Mouse (Mus musculus) liver, embryonic 15.5 days (tissue): ENCODE measurements around the gene Gpr179. TPM values are rescaled to one million over a fixed set of nuclear protein-coding genes. Genes with fewer than 3 reads are reported as not detected.

Experiments
- ATAC-seq: fragments of 200-750 bp; cut with Nextera tagmentation; 2 replicates; pipeline ENCODE4 v1.8.0; 2017; ENCODE audit warnings: moderate number of reproducible peaks, mild to moderate bottlenecking, moderate library complexity; ENCODE audit not compliant: insufficient read depth
- H3K27ac ChIP-seq: fragments of 300-500 bp; sonication (generic); replicated peaks from 2 replicates; pipeline ENCODE4 v1.5.1; 2015; ENCODE audit warnings: mild to moderate bottlenecking, inconsistent platforms
- H3K27me3 ChIP-seq: fragments of 300-500 bp; sonication (generic); 2 replicates; pipeline ENCODE4 v1.6.1; 2015; ENCODE audit warnings: mild to moderate bottlenecking, inconsistent platforms
- H3K36me3 ChIP-seq: fragments of 300-500 bp; sonication (generic); replicated peaks from 2 replicates; pipeline ENCODE4 v1.6.1; 2015; ENCODE audit warnings: moderate library complexity, mild to moderate bottlenecking, inconsistent platforms
- H3K4me1 ChIP-seq: fragments of 300-500 bp; sonication (generic); replicated peaks from 2 replicates; pipeline ENCODE4 v1.6.1; 2015; ENCODE audit warnings: inconsistent platforms
- H3K4me2 ChIP-seq: fragments of 300-500 bp; sonication (generic); 2 replicates; pipeline ENCODE4 v1.6.1; 2015; ENCODE audit warnings: moderate library complexity, mild to moderate bottlenecking, inconsistent platforms
- H3K4me3 ChIP-seq: fragments of 300-500 bp; sonication (generic); replicated peaks from 2 replicates; pipeline ENCODE4 v1.5.1; 2015; ENCODE audit warnings: mild to moderate bottlenecking, inconsistent platforms
- H3K9ac ChIP-seq: fragments of 300-500 bp; sonication (generic); 2 replicates; pipeline ENCODE4 v1.6.1; 2015; ENCODE audit warnings: moderate library complexity, mild to moderate bottlenecking, inconsistent platforms
- H3K9me3 ChIP-seq: fragments of 300-500 bp; sonication (generic); replicated peaks from 2 replicates; pipeline ENCODE4 v1.6.1; 2016; ENCODE audit warnings: inconsistent platforms
- WGBS: fragments of 180-500 bp; shearing (Covaris S2); methylation state at CpG from one replicate; pipeline ENCODE4 v1.1.7; 2015; ENCODE audit warnings: mixed read lengths; ENCODE audit not compliant: insufficient replicate concordance; 5-methylcytosine and 5-hydroxymethylcytosine counted together
- polyA plus RNA-seq: library from polyadenylated mRNA; unstranded; fragments of >200 nt; fragmentation: Nextera tagmentation; extraction: Ambion mirVana; gene quantifications from 2 replicates; pipeline ENCODE4 v1.2.1, GENCODE M21; 2015

Gpr179 gene
- polyA plus RNA-seq, 1 experiment from 2014 or later, result not detected

DNA sequence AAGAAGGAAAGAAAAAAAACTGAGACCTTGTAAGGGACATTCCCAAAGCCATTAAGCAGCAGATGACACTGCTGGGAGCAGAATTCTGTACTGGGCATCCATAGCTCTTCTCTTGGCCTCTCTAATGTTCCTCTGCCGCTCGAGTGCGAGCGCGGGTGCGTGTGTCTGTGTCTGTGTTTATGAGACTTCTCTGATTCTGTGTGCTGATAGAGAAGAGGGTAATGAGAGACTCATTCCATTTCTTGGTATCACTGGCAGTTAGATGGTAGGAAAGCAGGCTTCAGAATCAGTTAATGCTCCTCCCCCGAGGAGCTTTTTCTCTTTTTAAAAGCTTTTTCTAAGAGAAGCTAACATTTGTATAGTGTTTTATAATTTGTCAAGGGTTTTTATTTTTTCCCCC, 3.4 kb upstream of the Gpr179 start:
- Histone ChIP-seq H3K36me3 (no peaks in the 10 kb centered on the region), H3K4me1 (no peaks in the 10 kb centered on the region), H3K4me3 (no peak overlapping the region), H3K27ac (no peak overlapping the region), H3K9ac (no peak overlapping the region), H3K4me2 (no peak overlapping the region), H3K27me3 (peaks cover 27% of the 10 kb centered on the region), H3K9me3 (no peaks in the 10 kb centered on the region)
- WGBS, result 71% methylated on average over 7 of the region's 7 CpGs
- no peak for ATAC-seq

DNA sequence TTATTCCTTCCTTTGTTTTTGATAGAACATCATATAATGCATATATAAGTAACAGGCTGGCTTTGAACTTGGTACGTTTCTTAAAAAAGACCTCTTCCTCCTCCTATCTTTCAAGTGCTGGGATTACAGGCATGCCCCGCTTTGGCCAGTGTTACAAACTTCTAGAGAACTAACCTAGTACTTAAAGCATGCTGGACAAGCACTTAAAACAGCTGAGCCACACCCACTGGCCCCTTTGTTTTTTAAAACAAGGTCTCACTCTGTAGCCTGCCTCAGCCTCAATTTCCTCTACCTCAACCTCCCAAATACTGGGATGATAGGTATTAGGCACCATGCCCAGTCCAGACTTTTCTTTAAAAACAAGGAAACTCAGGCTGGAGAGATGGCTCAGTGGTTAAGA, 2.8 kb upstream of the Gpr179 start:
- peaks cover 2% of the 10 kb centered on the region; the same call in 1 of the 2 replicates for H3K4me1 ChIP-seq
- H3K27ac ChIP-seq, result no peak overlapping the region
- 54% methylated on average over 2 of the region's 2 CpGs for WGBS
- no peak overlapping the region for H3K4me2 ChIP-seq
- H3K9ac ChIP-seq, result no peak overlapping the region
- H3K36me3 ChIP-seq, result no peaks in the 10 kb centered on the region
- ATAC-seq, result no peak
- H3K27me3 ChIP-seq, result peaks cover 27% of the 10 kb centered on the region
- no peak overlapping the region for H3K4me3 ChIP-seq
- H3K9me3 ChIP-seq, result no peaks in the 10 kb centered on the region

DNA sequence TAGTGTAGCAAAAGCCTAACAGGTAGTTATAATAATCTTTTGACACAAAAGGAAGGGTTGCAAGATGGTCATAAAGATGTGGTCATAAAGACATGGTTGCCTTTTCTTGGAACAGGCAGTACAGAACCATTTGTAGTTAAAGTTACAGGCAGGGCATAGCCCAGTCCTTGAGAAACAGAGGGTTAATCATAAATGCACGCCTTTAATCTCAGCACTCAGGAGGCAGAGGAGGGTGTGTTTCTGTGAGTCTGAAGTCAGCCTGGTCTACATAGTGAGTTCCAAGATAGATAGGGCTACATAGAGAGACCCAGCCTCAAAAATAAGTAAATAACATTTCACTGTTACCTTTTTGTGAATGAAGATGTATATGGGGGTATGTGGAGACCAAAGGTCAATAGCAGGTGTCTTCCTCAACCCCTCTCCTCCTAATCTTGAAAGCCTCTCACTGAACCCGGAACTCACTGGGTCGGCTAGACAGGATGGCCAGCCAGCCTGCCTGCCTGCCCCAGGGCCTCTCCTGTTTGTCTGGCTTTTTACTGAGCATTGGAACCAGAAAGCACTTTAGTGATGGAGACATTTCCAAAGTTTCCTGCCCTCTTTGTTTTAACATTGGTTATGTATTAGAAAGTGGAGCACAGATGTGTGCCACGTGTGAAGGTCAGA, 1.2 kb upstream of the Gpr179 start:
- H3K4me2 ChIP-seq, result no peak overlapping the region
- peaks cover 4% of the 10 kb centered on the region; the same call in 1 of the 2 replicates for H3K4me1 ChIP-seq
- no peak overlapping the region for H3K9ac ChIP-seq
- 54% methylated on average over 4 of the region's 4 CpGs for WGBS
- H3K36me3 ChIP-seq, result no peaks in the 10 kb centered on the region
- no peaks in the 10 kb centered on the region for H3K9me3 ChIP-seq
- no peak overlapping the region for H3K4me3 ChIP-seq
- H3K27me3 ChIP-seq, result peaks cover 27% of the 10 kb centered on the region
- H3K27ac ChIP-seq, result no peak overlapping the region
- no peak for ATAC-seq

DNA sequence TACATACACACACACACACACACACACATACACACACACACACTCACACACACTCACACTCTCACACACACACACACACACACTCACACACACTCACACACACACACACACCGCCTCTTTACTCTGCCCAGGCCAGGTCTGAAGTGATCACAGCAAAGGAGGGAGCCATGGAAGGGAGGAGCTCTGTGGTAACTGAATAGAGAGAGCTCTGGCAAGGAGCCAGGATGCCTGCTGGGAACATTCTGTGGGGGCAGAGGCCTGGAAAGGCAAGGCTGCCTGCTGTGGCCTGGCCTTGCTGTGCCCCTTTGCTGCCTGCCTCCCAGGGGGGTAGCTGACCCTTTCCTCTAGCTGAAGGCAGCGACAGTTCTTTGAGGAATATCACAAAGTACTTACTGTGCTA, 1.8 kb downstream of the Gpr179 start:
- Histone ChIP-seq H3K4me2 (no peak overlapping the region), H3K36me3 (no peaks in the 10 kb centered on the region), H3K9me3 (no peaks in the 10 kb centered on the region), H3K9ac (no peak overlapping the region), H3K4me3 (no peak overlapping the region), H3K27me3 (peaks cover 30% of the 10 kb centered on the region), H3K4me1 (peaks cover 4% of the 10 kb centered on the region; the same call in 1 of the 2 replicates), H3K27ac (no peak overlapping the region)
- 39% methylated on average over 2 of the region's 2 CpGs for WGBS
- peak; percentile 47; the same call in 1 of the 2 replicates for ATAC-seq

DNA sequence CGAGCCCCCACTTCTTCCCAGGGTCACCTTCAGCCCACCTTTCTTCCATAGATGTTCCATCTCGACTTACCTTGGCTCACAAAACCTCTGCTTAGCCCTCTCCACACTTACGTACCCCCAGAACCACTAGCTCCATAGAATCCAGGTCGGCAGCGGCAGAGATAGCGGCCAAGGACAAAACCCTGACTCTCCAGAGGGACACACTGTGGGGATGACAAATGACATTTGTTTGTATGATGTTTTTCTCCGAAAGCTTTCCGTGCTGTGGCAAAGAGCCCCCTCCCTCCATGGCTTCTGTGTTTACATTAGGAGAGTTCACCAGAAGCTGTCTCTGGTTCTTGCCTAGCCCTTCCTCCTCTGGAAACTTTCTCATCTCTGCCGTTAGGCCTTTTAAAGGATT, 4.6 kb downstream of the Gpr179 start:
- Histone ChIP-seq H3K4me3 (no peak overlapping the region), H3K27me3 (peaks cover 32% of the 10 kb centered on the region; the same call in 1 of the 2 replicates), H3K9ac (no peak overlapping the region), H3K4me2 (no peak overlapping the region), H3K9me3 (no peaks in the 10 kb centered on the region), H3K36me3 (no peaks in the 10 kb centered on the region), H3K4me1 (peaks cover 10% of the 10 kb centered on the region), H3K27ac (no peak overlapping the region)
- ATAC-seq, result no peak
- 62% methylated on average over 9 of the region's 9 CpGs for WGBS

DNA sequence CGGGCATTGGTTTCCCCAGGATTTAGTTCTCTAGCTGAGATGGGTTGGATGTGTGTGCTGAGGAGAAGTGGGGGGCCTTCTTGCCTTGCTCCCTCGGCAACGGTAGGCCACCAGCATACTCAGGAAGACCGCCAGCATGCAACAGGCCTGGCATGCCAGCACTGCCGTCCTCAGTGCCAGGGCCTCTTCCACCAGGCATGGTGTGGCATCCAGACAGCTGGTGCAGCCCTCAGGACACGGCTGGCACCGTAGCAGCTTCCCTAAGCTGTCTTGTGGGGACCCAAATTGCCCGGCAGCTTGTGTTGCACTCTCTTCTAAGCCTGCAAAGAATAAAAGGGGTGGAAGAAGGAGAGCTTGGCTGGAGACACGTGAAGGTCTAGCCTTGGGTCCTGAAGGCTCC, 5.5 kb downstream of the Gpr179 start:
- 56% methylated on average over 9 of the region's 9 CpGs for WGBS
- Histone ChIP-seq H3K9me3 (no peaks in the 10 kb centered on the region), H3K4me1 (peaks cover 10% of the 10 kb centered on the region), H3K27ac (no peak overlapping the region), H3K27me3 (peaks cover 27% of the 10 kb centered on the region; the same call in 1 of the 2 replicates), H3K36me3 (no peaks in the 10 kb centered on the region), H3K4me3 (no peak overlapping the region), H3K4me2 (no peak overlapping the region), H3K9ac (no peak overlapping the region)
- no peak for ATAC-seq

DNA sequence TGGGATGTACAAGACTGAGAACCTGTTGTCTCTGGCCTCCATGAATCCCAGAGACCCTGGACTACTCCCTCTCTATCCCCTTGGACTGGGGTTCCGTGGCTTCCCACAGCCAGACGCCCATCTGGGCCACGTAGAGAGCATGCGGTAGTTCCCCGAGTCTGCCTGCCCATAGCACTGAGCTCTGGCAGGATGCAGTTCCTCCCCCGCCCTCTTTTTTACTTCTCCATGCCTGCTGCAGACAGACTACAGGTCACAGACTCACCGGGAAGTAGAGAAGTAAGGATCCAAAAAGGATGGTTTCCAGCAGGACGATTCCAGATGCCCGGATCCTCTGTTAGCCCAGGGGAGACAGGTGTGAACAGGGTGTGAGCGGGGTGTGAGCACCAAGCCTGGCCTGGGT, 6.4 kb downstream of the Gpr179 start:
- H3K27ac ChIP-seq, result no peak overlapping the region
- H3K4me1 ChIP-seq, result peaks cover 10% of the 10 kb centered on the region
- no peak for ATAC-seq
- no peak overlapping the region for H3K9ac ChIP-seq
- no peaks in the 10 kb centered on the region for H3K9me3 ChIP-seq
- peaks cover 28% of the 10 kb centered on the region; the same call in 1 of the 2 replicates for H3K27me3 ChIP-seq
- H3K36me3 ChIP-seq, result no peaks in the 10 kb centered on the region
- WGBS, result 36% methylated on average over 10 of the region's 10 CpGs
- H3K4me3 ChIP-seq, result no peak overlapping the region
- no peak overlapping the region for H3K4me2 ChIP-seq

DNA sequence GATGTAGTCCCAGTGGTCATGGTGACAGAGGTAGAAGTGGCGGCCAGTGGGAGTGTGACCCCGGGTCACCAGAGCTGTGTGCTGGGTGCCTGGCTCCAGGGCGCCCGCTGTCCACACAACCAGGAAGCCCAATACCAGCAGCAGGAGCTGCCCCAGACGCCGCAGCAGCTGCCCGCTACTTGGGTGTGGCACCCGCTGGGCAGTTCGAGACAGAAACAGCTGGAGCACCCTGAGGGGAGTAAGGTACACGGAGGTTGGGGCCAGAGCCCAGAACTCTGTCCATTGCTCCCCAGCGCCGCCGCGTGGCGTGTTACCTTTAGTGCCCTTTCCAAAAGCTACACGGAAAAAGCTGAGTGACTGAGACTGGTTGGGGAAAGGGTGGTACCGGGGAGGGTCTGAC, 8.3 kb downstream of the Gpr179 start:
- no peak overlapping the region; the same call in 1 of the 2 replicates for H3K4me3 ChIP-seq
- no peak for ATAC-seq
- 20% methylated on average over 17 of the region's 17 CpGs for WGBS

DNA sequence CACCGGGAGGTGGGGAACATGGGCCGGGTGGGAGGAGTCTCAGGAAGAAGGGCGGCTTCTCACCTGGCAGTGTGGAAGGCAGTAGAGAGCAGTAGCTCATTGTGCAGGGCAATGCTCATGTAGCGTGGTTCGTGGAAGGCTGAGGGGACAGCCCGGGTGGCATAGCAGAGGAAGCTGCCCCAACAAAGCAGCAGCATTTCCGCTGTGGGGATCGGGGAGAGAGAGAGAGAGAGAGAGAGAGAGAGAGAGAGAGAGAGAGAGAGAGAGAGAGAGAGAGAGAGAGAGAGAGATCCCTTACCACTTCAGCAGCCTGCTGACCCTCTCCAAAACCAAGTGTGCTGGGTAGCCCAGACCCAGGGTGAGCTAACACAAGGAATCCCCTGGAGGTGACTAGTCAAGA, 8.7 kb downstream of the Gpr179 start:
- ATAC-seq, result no peak
- Histone ChIP-seq H3K27me3 (peaks cover 41% of the 10 kb centered on the region), H3K4me2 (0 out of 2 replicates have a peak overlapping the region, but pooled peaks have one; percentile 29), H3K9ac (no peak overlapping the region), H3K9me3 (no peaks in the 10 kb centered on the region), H3K36me3 (no peaks in the 10 kb centered on the region), H3K27ac (no peak overlapping the region), H3K4me3 (no peak overlapping the region), H3K4me1 (peaks cover 6% of the 10 kb centered on the region)
- WGBS, result 40% methylated on average over 8 of the region's 8 CpGs

More for the DNA sequence above, 8.3 kb downstream of the Gpr179 start:
- Histone ChIP-seq H3K36me3 (no peaks in the 10 kb centered on the region), H3K27me3 (peaks cover 37% of the 10 kb centered on the region), H3K4me2 (peak overlapping the region; percentile 29; the same call in 1 of the 2 replicates), H3K4me1 (peaks cover 6% of the 10 kb centered on the region), H3K9me3 (no peaks in the 10 kb centered on the region), H3K27ac (no peak overlapping the region), H3K9ac (no peak overlapping the region)

DNA sequence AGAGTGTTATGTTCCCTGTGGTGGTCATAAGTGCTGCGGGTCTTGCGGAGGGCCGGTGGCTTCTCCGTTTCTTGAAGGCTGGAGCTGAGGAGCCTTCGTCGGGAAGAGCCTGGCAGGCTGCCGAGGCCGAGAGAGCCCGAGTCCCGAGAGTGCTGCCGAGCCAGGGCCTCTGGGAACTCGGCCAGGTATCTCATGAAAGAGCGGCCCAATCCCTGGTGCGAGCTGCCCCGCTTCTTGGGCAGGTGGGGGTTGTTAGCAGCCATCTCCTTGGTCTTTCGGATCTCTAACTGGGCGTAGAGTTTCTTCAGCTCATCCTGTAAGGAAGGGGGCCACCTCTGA, 12.9 kb downstream of the Gpr179 start:
- ATAC-seq, result no peak
- H3K4me2 ChIP-seq, result no peak overlapping the region

DNA sequence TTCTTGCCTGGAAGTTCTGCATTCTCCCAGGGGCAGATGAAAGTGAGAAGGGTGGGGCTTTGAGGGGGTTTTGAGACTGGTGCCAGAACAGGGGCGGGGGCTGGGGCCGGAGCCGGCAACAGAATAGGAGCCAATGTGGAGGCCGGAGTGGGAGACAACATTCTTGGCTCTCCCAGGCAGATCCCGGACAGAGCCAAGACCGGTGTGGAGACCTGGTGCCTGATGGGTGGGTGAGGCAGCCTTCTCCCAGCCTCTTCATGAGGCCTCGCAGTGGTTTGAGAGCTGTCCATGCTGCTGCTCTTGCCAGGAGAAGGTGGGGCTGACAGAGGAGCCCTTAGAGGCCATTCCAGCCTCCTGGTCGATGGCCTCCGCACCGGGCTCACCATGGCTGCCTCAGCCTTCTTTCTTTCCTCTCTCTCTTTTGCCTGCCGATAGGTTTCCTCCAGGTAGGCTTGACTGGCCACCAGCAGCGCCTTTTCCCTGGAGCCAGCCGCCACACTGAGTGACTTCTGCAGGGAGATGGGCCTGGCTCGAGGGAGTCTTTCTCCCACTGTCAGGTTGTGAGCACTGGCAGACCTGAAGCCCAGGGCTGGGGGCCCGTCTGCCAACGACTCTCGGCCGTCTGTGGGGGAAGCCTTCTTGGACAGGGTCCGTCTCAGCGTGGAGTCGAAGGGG, 13.4 kb downstream of the Gpr179 start:
- Histone ChIP-seq H3K27me3 (peaks cover 54% of the 10 kb centered on the region), H3K27ac (no peak overlapping the region), H3K4me3 (no peak overlapping the region), H3K4me2 (no peak overlapping the region), H3K36me3 (no peaks in the 10 kb centered on the region), H3K9me3 (no peaks in the 10 kb centered on the region), H3K4me1 (no peaks in the 10 kb centered on the region; the same call in 1 of the 2 replicates), H3K9ac (no peak overlapping the region)
- no peak for ATAC-seq
- 53% methylated on average over 21 of the region's 21 CpGs for WGBS

More for the DNA sequence above, 12.9 kb downstream of the Gpr179 start:
- WGBS, result 50% methylated on average over 17 of the region's 17 CpGs
- Histone ChIP-seq H3K36me3 (no peaks in the 10 kb centered on the region), H3K27me3 (peaks cover 60% of the 10 kb centered on the region), H3K27ac (no peak overlapping the region), H3K4me3 (no peak overlapping the region), H3K9ac (no peak overlapping the region), H3K4me1 (peaks cover 5% of the 10 kb centered on the region), H3K9me3 (no peaks in the 10 kb centered on the region)
